Mouse (Mus musculus) liver, postnatal 0 days (tissue): ENCODE measurements at regions not wholly inside any gene's neighbourhood (a gene's known extent, or its start where the extent isn't known, plus 50 kb on each side); places are given as distances from the start of the nearest gene placed in this dataset.

Experiments used
- CTCF ChIP-seq: sonication (generic); IDR thresholded peaks from 2 replicates; pipeline ENCODE4 v1.5.1; 2016; ENCODE audit warnings: antibody characterized with exemption, low read depth
- EP300 ChIP-seq: IDR thresholded peaks from 2 replicates; pipeline ENCODE4 v1.6.1; 2016; ENCODE audit warnings: antibody characterized with exemption, low read depth, mild to moderate bottlenecking

DNA sequence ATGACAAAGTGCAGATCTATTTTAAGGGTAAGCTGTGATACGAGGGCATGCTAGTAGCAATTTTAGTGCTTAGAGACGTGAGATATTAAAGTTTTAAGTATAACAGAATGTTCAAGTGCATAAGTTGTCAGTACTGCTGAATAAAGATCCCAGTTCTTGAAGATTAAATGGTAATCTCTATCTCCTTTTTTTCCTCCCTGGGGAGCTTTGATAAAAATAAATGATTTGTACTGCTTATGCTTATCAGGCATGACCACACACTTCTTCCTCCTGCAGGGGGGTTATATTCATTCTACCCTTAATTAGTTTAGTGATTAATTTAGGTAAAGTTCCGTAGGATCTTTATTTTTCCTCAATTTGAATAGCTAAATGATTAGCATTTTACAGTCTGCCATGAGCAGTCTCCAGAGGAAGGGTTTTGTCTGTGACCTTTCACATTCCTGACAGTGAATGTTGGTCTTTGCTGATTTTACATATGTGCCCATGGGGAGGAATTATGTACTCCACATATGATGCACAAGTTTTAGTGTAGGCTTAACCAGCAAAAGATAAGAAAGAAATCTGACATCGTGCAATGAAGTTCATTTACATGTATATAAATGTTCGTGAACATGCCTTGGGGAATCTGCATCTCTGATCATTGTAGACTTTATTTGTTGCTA, 515.5 kb downstream of the Nova1 start:
- no peak for TF ChIP-seq CTCF
- TF ChIP-seq EP300: no peak
